Mouse (Mus musculus) neural tube, embryonic 12.5 days (tissue): ENCODE results near the gene Gm10772. TPM values are rescaled to one million over a fixed set of nuclear protein-coding genes. Genes with fewer than 3 reads are reported as not detected.
"Not testable (repeated sequence)": the region's sequence is repeated elsewhere in the genome, so short reads cannot be mapped to it uniquely, and the experiment has no call there.

Experiments used
- ATAC-seq: fragments of 200-750 bp; cut with Nextera tagmentation; 2 replicates; pipeline ENCODE4 v1.8.0; 2017; ENCODE audit warnings: low read depth, mild to moderate bottlenecking, moderate TSS enrichment, moderate library complexity; ENCODE audit not compliant: low FRiP score
- H3K27ac ChIP-seq: fragments of 300-500 bp; sonication (generic); 2 replicates; pipeline ENCODE4 v1.5.1; 2016
- H3K27me3 ChIP-seq: fragments of 300-500 bp; sonication (generic); replicated peaks from 2 replicates; pipeline ENCODE4 v1.6.1; 2016; ENCODE audit warnings: mild to moderate bottlenecking
- H3K36me3 ChIP-seq: fragments of 300-500 bp; sonication (generic); 2 replicates; pipeline ENCODE4 v1.6.1; 2016; ENCODE audit warnings: mild to moderate bottlenecking
- H3K4me1 ChIP-seq: fragments of 300-500 bp; sonication (generic); 2 replicates; pipeline ENCODE4 v1.6.1; 2016
- H3K4me2 ChIP-seq: fragments of 300-500 bp; sonication (generic); replicated peaks from 2 replicates; pipeline ENCODE4 v1.6.1; 2016; ENCODE audit warnings: mild to moderate bottlenecking
- H3K4me3 ChIP-seq: fragments of 300-500 bp; sonication (generic); 2 replicates; pipeline ENCODE4 v1.5.1; 2016
- H3K9ac ChIP-seq: fragments of 300-500 bp; sonication (generic); 2 replicates; pipeline ENCODE4 v1.6.1; 2016; ENCODE audit warnings: mild to moderate bottlenecking
- H3K9me3 ChIP-seq: fragments of 300-500 bp; sonication (generic); 2 replicates; pipeline ENCODE4 v1.6.1; 2016; ENCODE audit warnings: mild to moderate bottlenecking
- WGBS: fragments of 180-500 bp; shearing (Covaris S2); methylation state at CpG from one replicate; pipeline ENCODE4 v1.1.7; 2016; 5-methylcytosine and 5-hydroxymethylcytosine counted together
- polyA plus RNA-seq: library from polyadenylated mRNA; unstranded; fragments of >200 nt; fragmentation: Nextera tagmentation; extraction: Ambion mirVana; gene quantifications from 2 replicates; pipeline ENCODE4 v1.2.1, GENCODE M21; 2016

Gm10772 gene
- not detected in 2 replicates for polyA plus RNA-seq

DNA sequence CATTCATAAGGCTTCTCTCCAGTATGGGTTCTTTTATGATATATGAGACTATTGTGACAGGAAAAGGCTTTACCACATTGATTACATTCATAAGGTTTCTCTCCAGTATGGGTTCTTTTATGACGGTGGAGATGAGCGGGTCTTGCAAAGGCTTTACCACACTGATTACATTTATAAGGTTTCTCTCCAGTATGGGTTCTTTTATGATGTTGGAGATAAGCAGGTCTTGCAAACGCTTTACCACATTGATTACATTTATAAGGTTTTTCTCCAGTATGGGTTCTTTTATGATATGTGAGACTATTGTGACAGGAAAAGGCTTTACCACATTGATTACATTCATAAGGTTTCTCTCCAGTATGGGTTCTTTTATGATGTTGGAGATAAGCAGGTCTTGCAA, at the start of gene Gm10772:
TSS of gene Gm10772 (minus strand) at position 101 of the 400 bp plus-strand sequence.
- ATAC-seq, H3K4me1 ChIP-seq, H3K4me2 ChIP-seq, H3K27ac ChIP-seq, H3K27me3 ChIP-seq, H3K36me3 ChIP-seq, H3K9ac ChIP-seq, H3K4me3 ChIP-seq, H3K9me3 ChIP-seq: not testable (repeated sequence)
- 100% methylated on average over 2 of the region's 3 CpGs for WGBS

DNA sequence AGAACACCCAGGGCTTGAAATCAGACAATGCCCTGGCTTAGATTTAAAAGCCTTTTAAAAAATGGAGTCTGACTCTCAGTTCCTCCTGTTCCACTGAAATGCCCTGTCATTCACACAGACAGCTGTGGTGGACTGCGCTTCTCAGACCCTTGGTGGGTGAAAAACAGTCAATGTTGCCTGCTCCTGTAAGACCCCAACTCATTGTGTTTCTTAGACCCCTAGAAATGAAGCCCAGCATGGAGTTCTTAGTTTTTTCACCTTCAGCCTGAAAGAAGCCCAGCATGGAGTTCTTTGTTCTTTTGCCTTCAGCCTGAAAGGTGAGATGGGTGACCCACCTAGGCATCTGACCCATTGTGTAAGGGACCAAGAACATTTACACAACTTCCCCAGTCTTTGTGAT, 36.5 kb upstream of the Gm10772 start:
- H3K9me3 ChIP-seq, H3K9ac ChIP-seq, H3K36me3 ChIP-seq, H3K4me1 ChIP-seq, ATAC-seq, H3K27me3 ChIP-seq, H3K27ac ChIP-seq, H3K4me3 ChIP-seq, H3K4me2 ChIP-seq: not testable (repeated sequence)
- no CpG with 5 or more reads among the region's 1 CpGs for whole genome bisulfite sequencing

DNA sequence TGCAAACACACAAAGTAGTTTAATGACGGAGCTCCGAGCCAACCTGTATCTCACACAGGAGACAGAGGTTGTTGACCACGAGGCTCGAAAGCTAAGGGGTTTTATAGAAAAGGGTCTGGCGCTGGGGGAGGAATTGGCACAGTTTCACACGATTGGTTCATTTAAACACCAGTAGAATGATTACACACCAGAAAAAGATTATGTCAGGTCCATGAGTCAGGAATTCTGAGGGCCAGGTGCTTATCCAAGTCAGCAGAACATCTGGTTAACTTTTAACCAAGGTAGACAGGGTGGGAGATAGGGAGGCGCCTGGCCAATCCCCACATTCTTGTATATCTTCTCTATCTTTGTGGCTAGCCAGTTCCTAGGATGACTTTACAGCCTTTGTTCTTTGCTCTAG, 35.8 kb upstream of the Gm10772 start:
- not testable (repeated sequence) for H3K9me3 ChIP-seq, H3K27me3 ChIP-seq, H3K9ac ChIP-seq, H3K4me2 ChIP-seq, H3K36me3 ChIP-seq, ATAC-seq, H3K4me3 ChIP-seq, H3K27ac ChIP-seq, H3K4me1 ChIP-seq
- 88% methylated on average over 4 of the region's 7 CpGs for WGBS

DNA sequence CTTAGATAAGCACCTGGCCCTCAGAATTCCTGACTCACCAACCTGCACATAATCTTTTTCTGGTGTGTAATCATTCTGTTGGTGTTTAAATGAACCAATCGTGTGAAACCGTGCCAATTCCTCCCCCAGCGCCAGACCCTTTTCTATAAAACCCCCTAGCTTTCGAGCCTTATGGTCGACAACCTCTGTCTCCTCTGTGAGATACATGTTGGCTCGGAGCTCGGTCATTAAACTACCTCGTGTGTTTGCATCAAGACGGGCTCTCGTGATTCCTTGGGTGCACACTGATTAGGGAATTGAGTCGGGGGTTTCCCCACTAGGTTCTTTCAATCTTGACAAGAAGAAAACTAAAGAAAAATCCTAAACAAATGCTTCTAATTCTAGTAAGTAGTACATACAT, 13.0 kb downstream of the Gm10772 start:
- Histone ChIP-seq H3K27ac (no peak overlapping the region), H3K4me3 (no peak overlapping the region), H3K9me3 (no peaks in the 10 kb centered on the region), H3K36me3 (no peaks in the 10 kb centered on the region), H3K4me2 (no peak overlapping the region), H3K4me1 (no peaks in the 10 kb centered on the region), H3K27me3 (no peaks in the 10 kb centered on the region), H3K9ac (no peak overlapping the region)
- WGBS = no CpG with 5 or more reads among the region's 11 CpGs
- ATAC-seq = no peak

DNA sequence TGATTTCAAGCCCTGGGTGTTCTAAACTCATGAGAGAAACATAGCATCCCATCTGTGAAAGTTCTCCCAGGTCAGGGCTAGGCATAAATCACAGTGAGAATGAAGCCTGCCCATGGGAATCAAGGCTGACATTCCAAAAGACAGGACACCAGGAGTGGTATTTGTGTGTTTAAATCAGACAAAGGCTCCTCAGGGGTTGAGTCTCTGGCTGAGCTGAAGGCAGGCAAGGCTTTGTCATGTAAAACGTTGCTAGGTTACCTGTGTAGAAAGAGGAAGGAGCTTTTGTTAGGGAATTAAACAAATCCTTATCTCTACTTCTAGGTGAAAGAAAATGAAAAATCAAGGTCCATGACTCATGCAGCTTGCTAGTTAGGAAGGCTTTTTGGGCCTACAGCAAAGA, 13.6 kb downstream of the Gm10772 start:
- not testable (repeated sequence) for H3K27ac ChIP-seq, H3K4me2 ChIP-seq, H3K4me1 ChIP-seq, H3K36me3 ChIP-seq, ATAC-seq, H3K9me3 ChIP-seq, H3K4me3 ChIP-seq, H3K9ac ChIP-seq, H3K27me3 ChIP-seq
- WGBS = no CpG with 5 or more reads among the region's 1 CpGs

DNA sequence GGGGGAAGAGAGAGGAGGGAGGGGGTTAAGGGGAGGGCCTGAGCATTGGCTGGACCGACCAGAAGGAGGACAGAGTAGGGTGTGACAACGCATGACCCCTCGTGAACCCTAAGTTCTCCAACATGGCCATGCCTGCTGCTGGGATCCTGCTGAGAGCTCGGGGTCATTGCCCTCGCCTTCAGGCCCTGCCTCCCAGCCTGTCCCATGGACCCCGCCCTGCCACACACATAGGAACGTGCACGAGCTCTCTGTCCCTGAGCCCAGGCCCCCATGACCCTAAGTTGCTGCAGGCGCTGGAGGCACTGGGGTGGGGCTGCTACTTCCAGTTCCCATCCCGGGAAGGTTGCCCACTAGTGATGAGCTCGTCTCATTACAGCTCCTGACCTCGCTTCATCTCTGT, 48.2 kb downstream of the Gm10772 start:
- H3K27me3 ChIP-seq, H3K9ac ChIP-seq, ATAC-seq, H3K27ac ChIP-seq, H3K9me3 ChIP-seq, H3K36me3 ChIP-seq, H3K4me2 ChIP-seq, H3K4me1 ChIP-seq, H3K4me3 ChIP-seq: not testable (repeated sequence)
- WGBS = 90% methylated on average over 6 of the region's 12 CpGs

Other genes starting within 250 kb of the Gm10772 start
- gene Gm10324, start 108.0 kb downstream of the Gm10772 start, polyA plus RNA-seq = not detected in 2 replicates
- not detected in 2 replicates for gene 2410141K09Rik, start 213.5 kb upstream of the Gm10772 start, polyA plus RNA-seq